Mouse (Mus musculus) liver, embryonic 14.5 days (tissue): ENCODE data around the gene Cx3cr1.

Source experiments
- CTCF ChIP-seq: IDR thresholded peaks from 2 replicates; pipeline ENCODE4 v1.5.1; 2016; ENCODE audit warnings: antibody characterized with exemption, low read depth, control low read depth
- EP300 ChIP-seq: IDR thresholded peaks from 2 replicates; pipeline ENCODE4 v1.6.1; 2016; ENCODE audit warnings: antibody characterized with exemption, low read depth

GRCm38 (mm10) chr9:119980770-119981182 lies 88.9 kb downstream of the Cx3cr1 start:
- no peak for TF ChIP-seq CTCF
- no peak for TF ChIP-seq EP300
